Mouse (Mus musculus) midbrain, embryonic 10.5 days (tissue): Measurements from ENCODE around the gene Ubqln3. TPM values are rescaled to one million over a fixed set of nuclear protein-coding genes. Genes with fewer than 3 reads are reported as not detected.

Experiments
- polyA plus RNA-seq: library from polyadenylated mRNA; unstranded; fragments of >200 nt; fragmentation: Nextera tagmentation; extraction: Ambion mirVana; gene quantifications from 2 replicates; pipeline ENCODE4 v1.2.1, GENCODE M21; 2016

The Ubqln3 gene
- polyA plus RNA-seq, 1 experiment from 2014 or later = not detected

Other genes with a start within 250 kb of the Ubqln3 start
- gene Olfr64, start 248.8 kb downstream of the Ubqln3 start, polyA plus RNA-seq = not detected in 2 replicates
- gene Olfr65, start 239.8 kb downstream of the Ubqln3 start, polyA plus RNA-seq = not detected in 2 replicates
- gene Olfr631, start 214.5 kb downstream of the Ubqln3 start, polyA plus RNA-seq = not detected in 2 replicates
- not detected in 2 replicates for gene Olfr632, start 208.9 kb downstream of the Ubqln3 start, polyA plus RNA-seq
- gene Olfr633, start 198.8 kb downstream of the Ubqln3 start, polyA plus RNA-seq = not detected in 2 replicates
- gene Olfr635, start 172.1 kb downstream of the Ubqln3 start, polyA plus RNA-seq = 0.01 and 0.04 TPM in 2 replicates
- not detected in 2 replicates for gene Olfr638, start 144.5 kb downstream of the Ubqln3 start, polyA plus RNA-seq
- not detected in 2 replicates for gene Olfr639, start 126.0 kb downstream of the Ubqln3 start, polyA plus RNA-seq
- gene Olfr640, start 117.7 kb downstream of the Ubqln3 start, polyA plus RNA-seq = not detected in 2 replicates
- not detected in 2 replicates for gene Olfr641, start 107.8 kb downstream of the Ubqln3 start, polyA plus RNA-seq
- gene Olfr642, start 90.6 kb downstream of the Ubqln3 start, polyA plus RNA-seq = not detected in 2 replicates
- gene 4930516K23Rik, start 81.8 kb downstream of the Ubqln3 start, polyA plus RNA-seq = not detected in 2 replicates
- not detected in 2 replicates for gene Olfr644, start 71.4 kb downstream of the Ubqln3 start, polyA plus RNA-seq
- gene Olfr645, start 57.8 kb downstream of the Ubqln3 start, polyA plus RNA-seq = not detected in 2 replicates
- gene Olfr646, start 38.4 kb downstream of the Ubqln3 start, polyA plus RNA-seq = not detected in 2 replicates
- not detected in 2 replicates for gene Ubqln5, start 13.5 kb downstream of the Ubqln3 start, polyA plus RNA-seq
- not detected in 2 replicates for gene Olfr643, start 5.9 kb downstream of the Ubqln3 start, polyA plus RNA-seq
- gene Ubqlnl, start 7.3 kb upstream of the Ubqln3 start, polyA plus RNA-seq = not detected in 2 replicates
- gene Olfm5, start 21.6 kb upstream of the Ubqln3 start, polyA plus RNA-seq = not detected in 2 replicates
- 0.21 and 0.29 TPM in 2 replicates for gene Olfr648, start 40.1 kb upstream of the Ubqln3 start, polyA plus RNA-seq
- gene Olfr649, start 52.7 kb upstream of the Ubqln3 start, polyA plus RNA-seq = not detected in 2 replicates
- gene Trim6, start 75.5 kb upstream of the Ubqln3 start, polyA plus RNA-seq = 3.6 and 4.9 TPM in 2 replicates
- gene Trim34a, start 101.2 kb upstream of the Ubqln3 start, polyA plus RNA-seq = 0.44 and 0.93 TPM in 2 replicates
- 0.11 TPM in 1 of 2 replicates, not detected in the other for gene Trim5, start 144.8 kb upstream of the Ubqln3 start, polyA plus RNA-seq
- 1.2 and 1.8 TPM in 2 replicates for gene Trim12a, start 172.2 kb upstream of the Ubqln3 start, polyA plus RNA-seq
- gene Trim34b, start 186.2 kb upstream of the Ubqln3 start, polyA plus RNA-seq = not detected in 2 replicates
- 0.41 and 0.46 TPM in 2 replicates for gene Trim12c, start 210.1 kb upstream of the Ubqln3 start, polyA plus RNA-seq
- 0.25 TPM in 1 of 2 replicates, not detected in the other for gene Trim30b, start 226.6 kb upstream of the Ubqln3 start, polyA plus RNA-seq